Mouse (Mus musculus) forebrain, postnatal 0 days (tissue): ENCODE measurements around the gene Pxdn. TPM values are rescaled to one million over a fixed set of nuclear protein-coding genes. Genes with fewer than 3 reads are reported as not detected.

Experiments
- ATAC-seq: fragments of 200-750 bp; cut with Nextera tagmentation; 2 replicates; pipeline ENCODE4 v1.8.0; 2017; ENCODE audit warnings: mild to moderate bottlenecking, moderate library complexity
- DNase-seq: peaks from one replicate; pipeline ENCODE4 v3.0.0-alpha.2; 2015
- H3K27ac ChIP-seq: fragments of 300-500 bp; sonication (generic); 2 replicates; pipeline ENCODE4 v1.5.1; 2014; ENCODE audit warnings: low read depth, mild to moderate bottlenecking, antibody characterized with exemption, low read length, moderate library complexity, mixed read lengths
- H3K27me3 ChIP-seq: fragments of 300-500 bp; sonication (generic); 2 replicates; pipeline ENCODE4 v1.6.1; 2014; ENCODE audit warnings: mild to moderate bottlenecking, low read length, mixed read lengths; ENCODE audit not compliant: insufficient read depth
- H3K36me3 ChIP-seq: fragments of 300-500 bp; sonication (generic); 2 replicates; pipeline ENCODE4 v1.6.1; 2014; ENCODE audit warnings: mild to moderate bottlenecking, moderate library complexity; ENCODE audit not compliant: insufficient read depth
- H3K4me1 ChIP-seq: fragments of 300-500 bp; sonication (generic); 2 replicates; pipeline ENCODE4 v1.6.1; 2014; ENCODE audit warnings: antibody characterized with exemption; ENCODE audit not compliant: insufficient read depth
- H3K4me2 ChIP-seq: fragments of 300-500 bp; sonication (generic); 2 replicates; pipeline ENCODE4 v1.6.1; 2014; ENCODE audit warnings: low read depth, mild to moderate bottlenecking, moderate library complexity
- H3K4me3 ChIP-seq: fragments of 300-500 bp; sonication (generic); 2 replicates; pipeline ENCODE4 v1.5.1; 2014; ENCODE audit warnings: low read depth, low read length, mixed read lengths
- H3K9ac ChIP-seq: fragments of 300-500 bp; sonication (generic); 2 replicates; pipeline ENCODE4 v1.6.1; 2014; ENCODE audit warnings: mild to moderate bottlenecking
- H3K9me3 ChIP-seq: fragments of 300-500 bp; sonication (generic); 2 replicates; pipeline ENCODE4 v1.6.1; 2016; ENCODE audit warnings: low read length
- CTCF ChIP-seq: sonication (generic); IDR thresholded peaks from 2 replicates; pipeline ENCODE4 v1.5.1; 2016; ENCODE audit warnings: antibody characterized with exemption, control low read depth, low read depth
- WGBS: fragments of 180-500 bp; shearing (Covaris S2); extraction: QIAGEN DNeasy Blood & Tissue Kit; methylation state at CpG from one replicate; pipeline ENCODE4 v1.1.7; 2014; 5-methylcytosine and 5-hydroxymethylcytosine counted together
- polyA plus RNA-seq: library from polyadenylated mRNA; unstranded; fragments of >200 nt; fragmentation: Nextera tagmentation; extraction: Ambion mirVana; gene quantifications from 2 replicates; pipeline ENCODE4 v1.2.1, GENCODE M21; 2015
- total RNA-seq: library from RNA; depleted of rRNA; stranded (reverse); fragments of >200 nt; gene quantifications from 2 replicates; pipeline ENCODE4 v1.2.3, GENCODE M21; 2014

The Pxdn gene
- total and polyA plus RNA-seq, 2 experiments from 2014 or later, result 12.5 to 67.5 TPM

DNA sequence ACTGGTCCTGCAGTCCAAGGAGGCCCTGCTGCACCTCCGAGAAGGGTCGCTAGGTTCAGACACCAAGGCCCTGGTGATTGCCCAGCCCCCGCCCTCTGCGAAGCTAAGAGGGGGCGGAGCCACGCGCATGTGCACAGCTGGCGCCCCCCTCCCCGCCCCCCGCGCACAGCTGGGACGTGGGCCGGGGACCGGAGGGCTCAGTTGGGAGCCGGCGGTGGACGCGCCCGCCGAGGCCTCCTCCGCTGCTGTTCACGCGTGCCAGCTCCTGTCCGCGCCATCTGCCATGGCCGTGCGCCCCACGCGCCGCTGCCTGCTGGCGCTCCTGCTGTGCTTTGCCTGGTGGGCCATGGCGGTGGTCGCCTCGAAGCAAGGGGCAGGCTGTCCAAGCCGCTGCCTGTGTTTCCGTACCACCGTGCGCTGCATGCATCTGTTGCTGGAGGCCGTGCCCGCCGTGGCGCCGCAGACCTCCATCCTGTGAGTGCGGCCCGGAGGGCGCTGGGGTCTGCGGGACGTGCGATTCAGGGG is 505 bp downstream of the Pxdn start:
- Histone ChIP-seq H3K4me2 (peak overlapping the region; percentile 86), H3K4me3 (peak overlapping the region; percentile 82), H3K36me3 (no peaks in the 10 kb centered on the region), H3K9me3 (no peaks in the 10 kb centered on the region), H3K4me1 (peaks cover 22% of the 10 kb centered on the region; the same call in 1 of the 2 replicates), H3K9ac (peak overlapping the region; percentile 92), H3K27ac (peak overlapping the region; percentile 92), H3K27me3 (no peaks in the 10 kb centered on the region)
- TF ChIP-seq CTCF, result no peak
- 2% methylated on average over 44 of the region's 49 CpGs for WGBS
- peak; percentile 85 for ATAC-seq
- peak; percentile 82 for DNase-seq

DNA sequence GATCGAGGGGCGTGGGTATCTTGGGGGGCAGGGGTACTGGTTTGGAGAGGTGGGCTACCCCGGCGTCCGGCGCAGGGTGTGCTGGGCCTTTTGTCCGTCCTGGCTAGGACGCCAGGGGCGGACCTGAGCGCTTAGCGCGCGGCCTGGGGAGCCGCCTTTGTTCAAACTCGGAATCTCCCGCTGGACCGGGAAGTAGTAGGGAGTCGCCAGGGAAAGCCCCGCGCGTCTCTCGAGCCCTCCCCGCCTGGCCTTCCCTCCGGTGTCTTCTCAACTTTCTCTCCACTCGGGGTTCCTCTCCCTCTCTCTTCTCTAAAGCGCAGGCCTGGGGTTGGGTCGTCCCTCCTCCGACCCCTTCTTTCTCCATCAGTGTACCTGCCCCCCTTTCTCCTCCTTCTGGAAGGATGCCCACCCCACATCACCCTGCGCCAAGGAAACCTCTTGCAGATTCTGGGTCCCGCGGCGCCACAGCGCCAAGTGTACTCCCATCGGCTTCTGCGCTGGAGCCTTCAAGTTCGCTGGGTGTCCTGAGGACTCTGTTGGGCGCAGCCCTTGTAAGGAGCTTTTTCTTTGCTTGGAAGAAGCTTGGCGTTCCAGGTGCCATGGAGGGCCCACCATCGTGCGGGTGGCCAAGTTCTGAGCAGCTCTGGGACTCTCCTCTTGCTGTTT is 1.1 kb downstream of the Pxdn start:
- peak; percentile 81 for DNase-seq
- Histone ChIP-seq H3K4me1 (peaks cover 22% of the 10 kb centered on the region; the same call in 1 of the 2 replicates), H3K27ac (peak overlapping the region; percentile 92), H3K36me3 (no peaks in the 10 kb centered on the region), H3K4me3 (peak overlapping the region; percentile 82), H3K9ac (peak overlapping the region; percentile 92), H3K27me3 (no peaks in the 10 kb centered on the region), H3K4me2 (peak overlapping the region; percentile 86), H3K9me3 (no peaks in the 10 kb centered on the region)
- TF ChIP-seq CTCF, result 0 out of 2 replicates have a peak, but pooled peaks have one; percentile 1
- peak; percentile 68 for ATAC-seq
- WGBS, result under 1% methylated on average over 40 of the region's 40 CpGs

GRCm38 (mm10) chr12:29939261-29939671 is 1.9 kb downstream of the Pxdn start:
- Histone ChIP-seq H3K27ac (peak overlapping the region; percentile 92; the same call in 1 of the 2 replicates), H3K4me2 (peak overlapping the region; percentile 86), H3K4me3 (peak overlapping the region; percentile 82), H3K4me1 (peaks cover 22% of the 10 kb centered on the region; the same call in 1 of the 2 replicates), H3K36me3 (no peaks in the 10 kb centered on the region), H3K9ac (peak overlapping the region; percentile 92; the same call in 1 of the 2 replicates), H3K9me3 (no peaks in the 10 kb centered on the region), H3K27me3 (no peaks in the 10 kb centered on the region)
- ATAC-seq (no peak), DNase-seq (no peak)
- no peak for TF ChIP-seq CTCF
- 4% methylated on average over 8 of the region's 8 CpGs for WGBS

- Histone ChIP-seq H3K27ac (no peak overlapping the region), H3K4me1 (peaks cover 22% of the 10 kb centered on the region; the same call in 1 of the 2 replicates), H3K36me3 (no peaks in the 10 kb centered on the region), H3K4me2 (no peak overlapping the region), H3K9ac (no peak overlapping the region), H3K9me3 (no peaks in the 10 kb centered on the region), H3K4me3 (no peak overlapping the region), H3K27me3 (no peaks in the 10 kb centered on the region)
- no peak for TF ChIP-seq CTCF
- ATAC-seq (no peak), DNase-seq (no peak)
- 92% methylated on average over 2 of the region's 2 CpGs for WGBS
Observed at GRCm38 (mm10) chr12:29942435-29942834, 5.0 kb downstream of the Pxdn start.

GRCm38 (mm10) chr12:29944650-29945049 is 7.2 kb downstream of the Pxdn start:
- Histone ChIP-seq H3K4me1 (peaks cover 15% of the 10 kb centered on the region; the same call in 1 of the 2 replicates), H3K27ac (no peak overlapping the region), H3K4me2 (no peak overlapping the region), H3K9ac (no peak overlapping the region), H3K36me3 (no peaks in the 10 kb centered on the region), H3K9me3 (no peaks in the 10 kb centered on the region), H3K4me3 (no peak overlapping the region), H3K27me3 (no peaks in the 10 kb centered on the region)
- DNase-seq (no peak), ATAC-seq (no peak)
- WGBS, result 79% methylated on average over 3 of the region's 3 CpGs
- TF ChIP-seq CTCF, result no peak

- H3K27me3 ChIP-seq, result no peaks in the 10 kb centered on the region
- no peaks in the 10 kb centered on the region for H3K36me3 ChIP-seq
- H3K27ac ChIP-seq, result no peak overlapping the region
- no peak overlapping the region for H3K4me2 ChIP-seq
- H3K9ac ChIP-seq, result no peak overlapping the region
- no peak for DNase-seq
- H3K4me3 ChIP-seq, result no peak overlapping the region
- no peak for TF ChIP-seq CTCF
- 82% methylated on average over 6 of the region's 6 CpGs for WGBS
- H3K9me3 ChIP-seq, result no peaks in the 10 kb centered on the region
- no peak for ATAC-seq
- H3K4me1 ChIP-seq, result peaks cover 9% of the 10 kb centered on the region; the same call in 1 of the 2 replicates
Observed at GRCm38 (mm10) chr12:29945182-29945743, 7.9 kb downstream of the Pxdn start.

DNA sequence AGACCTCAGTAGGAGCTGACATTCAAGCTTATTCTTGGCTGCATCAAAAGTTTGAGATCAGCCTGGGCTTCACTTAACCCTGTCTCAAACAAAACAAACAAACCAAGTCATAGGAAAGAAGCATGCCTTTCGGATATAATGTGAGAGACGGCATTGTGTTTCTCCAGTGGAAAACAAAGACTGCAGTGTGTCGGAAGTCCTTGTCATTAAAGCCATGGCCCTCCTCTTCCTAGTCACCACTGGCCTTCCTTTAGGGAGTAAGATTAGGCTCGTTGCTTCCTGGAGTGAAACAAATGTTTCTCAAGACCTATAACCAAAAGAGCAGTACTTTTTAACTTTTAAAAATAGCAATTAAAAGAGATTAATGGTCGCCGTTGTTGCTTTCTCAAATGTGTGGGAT is 13.6 kb downstream of the Pxdn start:
- Histone ChIP-seq H3K27me3 (no peaks in the 10 kb centered on the region), H3K4me2 (no peak overlapping the region), H3K9ac (no peak overlapping the region), H3K27ac (no peak overlapping the region), H3K9me3 (no peaks in the 10 kb centered on the region), H3K36me3 (no peaks in the 10 kb centered on the region), H3K4me3 (no peak overlapping the region), H3K4me1 (0 out of 2 replicates have a peak, but pooled peaks cover 5% of the 10 kb centered on the region)
- no peak for DNase-seq
- no peak for ATAC-seq
- 24% methylated on average over 6 of the region's 6 CpGs for WGBS
- TF ChIP-seq CTCF, result no peak
